Mouse (Mus musculus) forebrain, embryonic 11.5 days (tissue): ENCODE data around the gene Snrpa. TPM values are rescaled to one million over a fixed set of nuclear protein-coding genes. Genes with fewer than 3 reads are reported as not detected.

Experiments used
- ATAC-seq: fragments of 200-750 bp; cut with Nextera tagmentation; replicated peaks from 2 replicates; pipeline ENCODE4 v1.8.0; 2017; ENCODE audit warnings: moderate TSS enrichment; ENCODE audit not compliant: low FRiP score
- DNase-seq: peaks from one replicate; pipeline ENCODE4 v3.0.0-alpha.2; 2017; ENCODE audit warnings: low spot score
- H3K27ac ChIP-seq: fragments of 300-500 bp; sonication (generic); 2 replicates; pipeline ENCODE4 v1.5.1; 2014; ENCODE audit warnings: low read depth, low read length
- H3K27me3 ChIP-seq: fragments of 300-500 bp; sonication (generic); 2 replicates; pipeline ENCODE4 v1.6.1; 2014; ENCODE audit warnings: mild to moderate bottlenecking, low read length, mixed read lengths; ENCODE audit not compliant: control insufficient read depth, insufficient read depth
- H3K36me3 ChIP-seq: fragments of 300-500 bp; sonication (generic); 2 replicates; pipeline ENCODE4 v1.6.1; 2014; ENCODE audit warnings: mild to moderate bottlenecking, low read length, moderate library complexity, mixed read lengths; ENCODE audit not compliant: control insufficient read depth, insufficient read depth
- H3K4me1 ChIP-seq: fragments of 300-500 bp; sonication (generic); replicated peaks from 2 replicates; pipeline ENCODE4 v1.6.1; 2014; ENCODE audit warnings: low read length, mixed read lengths; ENCODE audit not compliant: control insufficient read depth, insufficient read depth
- H3K4me2 ChIP-seq: fragments of 300-500 bp; sonication (generic); 2 replicates; pipeline ENCODE4 v1.6.1; 2014; ENCODE audit warnings: low read depth, mild to moderate bottlenecking, low read length, moderate library complexity, mixed read lengths; ENCODE audit not compliant: severe bottlenecking
- H3K4me3 ChIP-seq: fragments of 300-500 bp; sonication (generic); 2 replicates; pipeline ENCODE4 v1.5.1; 2014; ENCODE audit warnings: low read depth, low read length
- H3K9ac ChIP-seq: fragments of 300-500 bp; sonication (generic); 2 replicates; pipeline ENCODE4 v1.6.1; 2014; ENCODE audit warnings: low read length
- H3K9me3 ChIP-seq: fragments of 300-500 bp; sonication (generic); 2 replicates; pipeline ENCODE4 v1.6.1; 2016; ENCODE audit warnings: low read length, mixed read lengths; ENCODE audit not compliant: control insufficient read depth
- WGBS: fragments of 180-500 bp; shearing (Covaris S2); extraction: QIAGEN DNeasy Blood & Tissue Kit; methylation state at CpG from one replicate; pipeline ENCODE4 v1.1.7; 2014; 5-methylcytosine and 5-hydroxymethylcytosine counted together
- polyA plus RNA-seq: library from polyadenylated mRNA; unstranded; fragments of >200 nt; fragmentation: Nextera tagmentation; extraction: Ambion mirVana; gene quantifications from 2 replicates; pipeline ENCODE4 v1.2.1, GENCODE M21; 2014

Gene Snrpa
- polyA plus RNA-seq, 1 experiment from 2014 or later = 369 TPM

GRCm38 (mm10) chr7:27231693-27232331, 35.7 kb upstream of the Snrpa start:
- 83% methylated on average over 7 of the region's 7 CpGs for WGBS
- Histone ChIP-seq H3K4me2 (no peak overlapping the region), H3K36me3 (no peaks in the 10 kb centered on the region), H3K4me1 (peaks cover 8% of the 10 kb centered on the region), H3K4me3 (no peak overlapping the region), H3K9me3 (no peaks in the 10 kb centered on the region), H3K27me3 (no peaks in the 10 kb centered on the region), H3K27ac (peak overlapping the region; percentile 68; the same call in 1 of the 2 replicates), H3K9ac (no peak overlapping the region)
- no peak for DNase-seq
- ATAC-seq = no peak

DNA sequence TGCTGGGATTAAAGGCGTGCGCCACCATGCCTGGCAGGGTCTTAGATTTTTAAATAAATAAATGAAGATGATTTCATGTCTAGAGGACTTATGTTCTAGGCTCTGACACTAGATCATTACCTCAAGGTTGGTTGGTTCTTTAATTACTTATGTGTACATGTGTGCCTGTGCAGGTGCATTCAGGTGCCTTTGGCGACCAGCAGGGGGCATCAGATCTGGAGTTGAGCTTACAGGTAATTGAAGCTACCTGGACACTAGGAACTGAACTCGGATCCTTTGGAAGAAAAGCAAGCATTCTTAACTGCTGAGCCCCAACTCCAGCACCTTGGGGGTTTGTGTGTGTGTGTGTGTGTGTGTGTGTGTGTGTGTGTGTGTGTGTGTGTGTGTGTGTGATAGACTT, 34.7 kb upstream of the Snrpa start:
- Histone ChIP-seq H3K27ac (no peak overlapping the region), H3K4me2 (no peak overlapping the region), H3K36me3 (no peaks in the 10 kb centered on the region), H3K4me3 (no peak overlapping the region), H3K9ac (no peak overlapping the region), H3K9me3 (no peaks in the 10 kb centered on the region), H3K27me3 (no peaks in the 10 kb centered on the region), H3K4me1 (peaks cover 8% of the 10 kb centered on the region)
- WGBS = 75% methylated on average over 4 of the region's 4 CpGs
- DNase-seq (no peak), ATAC-seq (no peak)

DNA sequence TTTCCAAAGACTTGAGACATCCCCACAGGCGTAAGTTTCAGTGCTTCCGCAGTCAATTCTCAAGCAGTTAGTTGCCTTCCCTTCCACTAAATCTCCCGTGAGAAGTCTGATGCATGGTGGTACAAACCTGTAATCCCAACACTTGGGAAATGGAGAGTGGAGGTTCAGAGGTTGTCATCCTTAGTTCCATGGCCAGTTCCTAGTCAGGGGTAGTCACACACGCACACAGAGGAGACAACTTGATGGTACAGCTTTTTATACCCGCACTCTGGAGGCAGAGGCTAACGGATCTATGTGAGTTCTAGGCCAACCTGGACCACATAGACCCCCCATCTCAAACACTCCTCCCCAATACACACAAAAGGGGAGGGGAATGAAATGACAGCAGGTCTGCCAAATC, 32.8 kb upstream of the Snrpa start:
- H3K4me3 ChIP-seq = peak overlapping the region; percentile 84
- H3K27me3 ChIP-seq = no peaks in the 10 kb centered on the region
- H3K4me2 ChIP-seq = peak overlapping the region; percentile 86
- ATAC-seq = no peak
- no peaks in the 10 kb centered on the region for H3K36me3 ChIP-seq
- 23% methylated on average over 6 of the region's 6 CpGs for WGBS
- H3K4me1 ChIP-seq = peaks cover 11% of the 10 kb centered on the region
- no peaks in the 10 kb centered on the region for H3K9me3 ChIP-seq
- peak overlapping the region; percentile 87 for H3K9ac ChIP-seq
- H3K27ac ChIP-seq = peak overlapping the region; percentile 42; the same call in 1 of the 2 replicates
- DNase-seq = no peak

DNA sequence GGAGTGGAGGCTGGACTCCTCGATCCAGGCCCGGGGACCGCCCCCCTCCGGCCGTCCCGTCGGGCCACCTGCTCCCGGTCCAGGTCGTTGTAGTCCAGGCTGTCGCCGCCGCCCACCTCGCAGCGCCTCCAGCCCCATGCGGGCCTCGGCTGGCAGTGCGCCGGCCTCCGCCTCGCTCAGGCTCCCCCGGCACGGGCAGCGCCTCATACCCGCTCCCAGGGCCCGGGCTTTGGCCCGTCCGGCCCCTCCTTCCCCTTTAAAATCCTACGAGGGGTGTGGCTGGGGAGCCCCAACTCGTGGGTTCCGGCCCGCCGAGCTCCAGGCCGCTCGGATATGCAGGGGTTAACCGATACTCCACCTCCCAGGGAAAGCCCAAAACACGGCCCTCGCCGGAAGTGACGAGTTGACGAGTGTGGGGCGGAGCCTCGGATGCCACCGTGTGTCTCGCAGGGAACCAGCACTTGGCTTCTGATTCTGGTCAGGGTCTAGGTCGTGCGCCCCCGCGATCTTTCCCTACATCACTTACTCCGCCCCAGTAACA, 32.3 kb upstream of the Snrpa start, which contains the start of gene Itpkc:
Itpkc (minus strand) TSS at position 381 of the 541 bp plus-strand sequence.
- Histone ChIP-seq H3K4me2 (peak within 1 kb of the TSS; percentile 86), H3K9me3 (no peaks in the 10 kb centered on the region), H3K4me3 (peak within 1 kb of the TSS; percentile 84), H3K27me3 (no peaks in the 10 kb centered on the region), H3K9ac (peak within 1 kb of the TSS; percentile 87), H3K27ac (peak within 1 kb of the TSS; percentile 63; the same call in 1 of the 2 replicates), H3K36me3 (no peaks in the 10 kb centered on the region), H3K4me1 (peaks cover 11% of the 10 kb centered on the region)
- DNase-seq (peak; percentile 96), ATAC-seq (peak; percentile 83)
- under 1% methylated on average over 49 of the region's 49 CpGs for WGBS

DNA sequence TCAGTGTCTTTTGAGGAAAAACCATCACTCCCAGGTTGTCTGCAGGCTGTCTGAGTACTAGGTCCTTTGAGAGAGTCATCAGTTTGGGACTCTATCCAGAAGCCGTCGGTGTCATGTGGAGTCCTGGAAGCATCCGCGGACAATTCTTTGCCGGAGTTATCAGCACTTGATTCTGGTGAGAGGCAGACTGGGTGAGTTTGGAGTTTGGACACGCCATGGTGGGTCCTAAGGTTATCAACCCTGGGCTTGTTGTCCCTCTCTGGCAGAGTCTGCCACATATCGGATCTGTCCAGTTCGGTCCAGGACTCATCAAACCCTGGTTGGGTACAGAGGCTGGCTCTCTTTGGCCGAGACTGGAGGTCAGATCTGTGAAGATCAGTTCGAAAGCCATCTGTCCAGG, 31.6 kb upstream of the Snrpa start:
- Histone ChIP-seq H3K36me3 (no peaks in the 10 kb centered on the region), H3K4me3 (peak overlapping the region; percentile 84), H3K27me3 (no peaks in the 10 kb centered on the region), H3K9ac (peak overlapping the region; percentile 87), H3K4me2 (peak overlapping the region; percentile 86), H3K4me1 (peaks cover 11% of the 10 kb centered on the region), H3K27ac (no peak overlapping the region), H3K9me3 (no peaks in the 10 kb centered on the region)
- ATAC-seq (0 out of 2 replicates have a peak, but pooled peaks have one; percentile 0), DNase-seq (no peak)
- WGBS = 3% methylated on average over 10 of the region's 10 CpGs

DNA sequence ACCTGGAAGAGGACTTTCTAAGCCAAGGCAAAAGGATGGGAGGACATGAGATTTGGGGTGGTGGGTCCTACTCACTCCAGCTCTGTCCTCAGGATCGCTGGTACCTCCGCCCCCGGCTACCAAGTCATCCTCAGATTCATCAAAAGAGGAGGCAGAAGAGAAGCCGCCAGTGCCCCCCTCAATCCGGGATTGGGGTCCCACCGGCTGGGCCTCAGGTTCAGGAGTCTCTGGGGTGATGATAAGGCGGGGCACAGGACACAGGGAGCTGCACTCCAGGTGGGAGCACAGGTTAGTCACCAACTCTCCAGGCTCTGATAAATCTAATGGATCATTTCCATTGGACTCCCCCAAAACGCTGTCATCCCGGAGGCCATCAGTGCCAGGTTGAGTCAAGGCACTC, 31.2 kb upstream of the Snrpa start:
- DNase-seq = no peak
- Histone ChIP-seq H3K27me3 (no peaks in the 10 kb centered on the region), H3K4me2 (peak overlapping the region; percentile 86), H3K36me3 (no peaks in the 10 kb centered on the region), H3K4me1 (peaks cover 11% of the 10 kb centered on the region), H3K4me3 (peak overlapping the region; percentile 84), H3K9me3 (no peaks in the 10 kb centered on the region), H3K9ac (peak overlapping the region; percentile 87), H3K27ac (no peak overlapping the region)
- ATAC-seq = no peak
- WGBS = 33% methylated on average over 9 of the region's 9 CpGs

DNA sequence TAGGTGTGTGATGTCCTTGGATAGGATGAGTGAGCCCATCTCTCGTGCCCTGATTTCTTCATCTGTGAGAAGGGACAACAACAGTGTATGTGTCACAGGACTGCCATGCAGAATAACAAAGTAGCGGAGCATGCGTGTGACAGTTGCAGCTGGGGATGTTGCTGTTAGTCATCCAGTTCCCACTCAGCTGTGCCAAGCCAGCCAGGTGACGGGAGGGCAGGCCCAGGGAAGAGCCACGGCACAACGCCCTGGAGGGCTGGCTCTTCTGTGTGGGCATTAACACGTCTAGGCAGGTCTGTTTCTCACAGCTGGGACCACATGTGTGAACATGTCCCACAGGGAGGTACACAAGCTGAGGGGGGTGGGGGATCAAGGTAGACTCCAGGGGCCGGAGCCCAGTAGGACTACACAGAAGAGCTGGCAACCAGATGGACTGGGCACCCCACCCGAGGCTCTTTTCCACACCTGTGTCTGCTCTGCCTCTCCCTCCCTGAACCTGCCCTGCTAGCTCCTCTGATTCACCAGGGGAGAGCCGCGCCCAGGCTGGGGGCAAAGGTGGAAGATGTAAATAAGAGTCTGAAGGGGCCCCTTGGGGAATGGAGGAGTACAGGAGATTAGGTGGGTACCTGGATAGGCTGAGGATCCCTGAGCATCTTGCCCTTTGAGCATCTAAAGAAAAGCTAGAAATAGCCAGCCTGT, 29.0 kb upstream of the Snrpa start:
- no peak overlapping the region for H3K4me2 ChIP-seq
- WGBS = 87% methylated on average over 11 of the region's 11 CpGs
- no peaks in the 10 kb centered on the region for H3K36me3 ChIP-seq
- peak overlapping the region; percentile 32; the same call in 1 of the 2 replicates for H3K9ac ChIP-seq
- H3K27me3 ChIP-seq = no peaks in the 10 kb centered on the region
- H3K27ac ChIP-seq = no peak overlapping the region
- DNase-seq = no peak
- no peak overlapping the region for H3K4me3 ChIP-seq
- peaks cover 11% of the 10 kb centered on the region for H3K4me1 ChIP-seq
- H3K9me3 ChIP-seq = no peaks in the 10 kb centered on the region
- no peak for ATAC-seq

DNA sequence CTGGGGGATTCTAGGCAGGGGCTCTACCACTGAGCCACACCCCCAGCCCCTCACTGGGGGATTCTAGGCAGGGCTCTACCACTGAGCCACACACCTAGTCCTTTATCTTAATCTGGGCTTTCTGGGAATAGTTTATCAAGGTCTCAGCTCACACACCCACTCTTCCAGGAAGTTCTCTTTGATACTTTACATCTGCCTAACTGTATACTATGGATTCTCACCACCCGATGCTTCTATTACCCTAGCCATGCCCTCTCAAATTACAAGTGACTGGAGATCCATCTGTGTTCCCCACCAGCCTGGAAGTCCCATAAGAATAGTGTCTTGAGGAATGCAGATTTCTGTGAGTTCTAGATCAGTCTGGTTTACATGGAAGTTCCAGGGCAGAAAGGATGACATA, 26.5 kb upstream of the Snrpa start:
- peaks cover 10% of the 10 kb centered on the region for H3K4me1 ChIP-seq
- no peak for ATAC-seq
- WGBS = 80% methylated on average over 1 of the region's 1 CpGs

More for the DNA sequence above, 26.5 kb upstream of the Snrpa start:
- H3K36me3 ChIP-seq = no peaks in the 10 kb centered on the region; the same call in 1 of the 2 replicates
- H3K9me3 ChIP-seq = no peaks in the 10 kb centered on the region
- H3K27ac ChIP-seq = no peak overlapping the region
- H3K4me2 ChIP-seq = no peak overlapping the region
- H3K9ac ChIP-seq = no peak overlapping the region
- H3K4me3 ChIP-seq = no peak overlapping the region
- H3K27me3 ChIP-seq = no peaks in the 10 kb centered on the region
- no peak for DNase-seq
